Mouse (Mus musculus) megakaryocyte, adult 5-6 weeks (primary cell): ENCODE results near the gene Narfl. TPM values are rescaled to one million over a fixed set of nuclear protein-coding genes. Genes with fewer than 3 reads are reported as not detected.

ENCODE experiments used
- ATAC-seq: 2 replicates; pipeline ENCODE4 v1.8.0; 2016; ENCODE audit warnings: mild to moderate bottlenecking, inconsistent platforms; ENCODE audit not compliant: poor library complexity, severe bottlenecking
- total RNA-seq, 2 experiments: library from RNA; stranded (forward) in 1 of 2; stranded (reverse) in 1 of 2; fragments of 153-499, 151-499 nt in 1 of 2; fragments of 221-1000, 200-1000 nt in 1 of 2; gene quantifications; 2 replicates each; pipeline versions ENCODE4 v1.2.3 to v1.2.4; 2015 to 2017

The Narfl gene
- total RNA-seq, 2 experiments from 2014 or later = 11.6 to 28.3 TPM

DNA sequence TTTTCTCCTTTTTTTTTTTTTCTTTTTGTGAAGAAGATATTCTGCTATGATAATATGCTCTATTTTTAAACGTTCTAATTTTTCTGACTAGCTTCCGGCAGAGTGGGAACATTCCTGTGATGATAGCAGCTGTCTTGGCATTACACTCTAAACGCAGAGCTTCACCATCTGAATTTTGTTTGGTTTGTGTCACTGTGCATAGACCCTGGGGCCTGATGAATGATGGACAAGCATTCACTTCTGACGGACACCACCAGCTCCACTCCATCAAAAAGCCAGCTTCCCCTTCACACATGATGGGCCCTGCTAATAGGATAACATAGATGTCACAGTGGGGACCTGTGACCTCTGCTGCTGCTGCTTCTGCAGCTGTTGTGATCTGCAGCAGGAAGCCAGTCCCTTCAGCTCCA is 12.0 kb upstream of the Narfl start:
- no peak for ATAC-seq

DNA sequence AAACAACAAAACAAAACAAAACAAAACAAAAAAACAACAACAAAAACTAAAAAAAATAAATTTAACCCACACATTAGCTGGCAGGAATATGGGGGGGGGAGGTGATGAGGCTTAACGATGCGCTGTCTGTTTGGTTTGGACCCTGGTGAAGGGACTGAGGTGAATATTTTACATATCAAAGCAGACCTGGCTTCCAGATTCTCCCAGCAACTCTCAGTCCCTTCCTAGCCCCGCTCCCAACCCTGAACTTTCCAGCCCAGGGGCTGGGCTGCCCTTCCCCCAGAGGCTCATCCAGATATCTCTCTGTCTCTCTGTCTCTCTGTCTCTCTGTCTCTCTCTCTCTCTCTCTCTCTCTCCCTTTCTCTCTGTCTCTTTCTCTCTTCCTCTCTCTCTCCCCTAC is 11.0 kb upstream of the Narfl start:
- no peak for ATAC-seq

GRCm38 (mm10) chr17:25765886-25766285 is 7.7 kb upstream of the Narfl start:
- ATAC-seq = no peak

DNA sequence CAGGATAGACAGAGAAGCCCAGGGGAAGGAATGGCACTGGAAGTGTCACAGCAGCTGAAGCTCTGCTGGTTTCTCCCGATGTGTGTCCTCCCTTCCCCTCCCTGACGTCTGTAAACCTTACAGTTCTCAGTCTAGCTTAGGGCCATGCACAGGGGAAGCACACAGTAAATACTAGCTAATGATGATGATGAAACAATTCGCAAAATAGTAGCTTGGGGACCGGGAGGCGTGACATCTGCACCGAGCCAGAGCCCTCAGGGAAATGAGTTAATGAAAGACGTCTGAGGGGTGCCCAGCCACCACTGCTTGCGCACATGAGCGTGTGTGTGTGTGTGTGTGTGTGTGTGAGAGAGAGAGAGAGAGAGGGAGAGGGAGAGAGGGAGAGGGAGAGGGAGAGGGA is 4.2 kb upstream of the Narfl start:
- ATAC-seq = no peak

DNA sequence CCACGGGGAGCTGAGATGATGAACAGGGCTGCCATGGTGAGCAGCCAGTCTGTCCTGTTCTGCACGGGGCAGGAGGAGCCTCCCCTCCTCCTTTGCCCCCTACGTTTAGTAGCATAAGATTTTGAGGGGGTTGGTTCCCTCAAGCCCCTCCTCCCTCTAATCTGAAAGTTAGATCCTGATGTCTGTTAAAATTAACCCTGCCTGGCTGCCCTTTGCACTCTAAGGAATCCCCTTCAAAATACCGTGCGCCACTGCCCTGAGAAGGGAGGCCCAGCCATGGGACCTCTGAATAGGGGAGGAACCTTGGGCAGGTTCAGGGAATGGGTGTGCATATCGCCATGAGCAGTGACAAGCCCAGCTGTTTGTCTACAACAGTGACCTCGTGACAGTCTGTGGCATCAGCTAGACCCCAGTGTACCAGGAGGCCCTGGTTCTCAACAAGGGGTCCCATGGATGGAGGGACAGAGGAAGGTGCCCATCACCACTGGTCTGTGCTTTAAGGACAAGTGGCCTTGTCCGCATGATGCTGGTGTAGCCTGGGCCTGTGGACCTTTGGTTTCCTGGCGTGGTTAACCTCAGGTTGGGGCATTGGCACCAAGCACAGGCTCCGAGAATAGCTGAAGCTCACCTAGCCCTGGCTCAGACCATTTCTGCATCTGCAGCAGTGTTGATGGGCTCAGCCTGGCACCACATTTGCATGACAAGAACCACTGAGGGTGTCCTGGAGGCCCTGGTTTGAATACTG is 1.9 kb downstream of the Narfl start:
- ATAC-seq = no peak

DNA sequence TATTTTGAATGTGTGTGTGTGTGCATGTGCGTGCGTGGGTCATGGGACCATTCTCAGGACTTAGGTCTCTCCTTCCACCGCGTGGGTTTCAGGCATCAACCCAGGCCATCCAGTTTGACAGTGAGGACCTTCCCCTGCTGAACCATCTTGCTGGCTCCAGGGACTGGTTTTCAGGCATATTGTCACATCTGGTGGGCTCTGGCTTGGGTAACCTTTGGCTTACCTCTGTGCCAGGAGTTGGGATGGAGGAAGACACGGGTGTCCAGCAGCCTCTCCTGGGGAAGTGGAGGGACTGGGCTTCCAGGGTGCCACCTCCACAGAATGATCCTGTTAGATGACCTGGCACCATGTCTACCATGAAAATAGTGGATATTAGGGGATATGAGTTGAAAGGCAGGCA is 4.4 kb downstream of the Narfl start:
- no peak for ATAC-seq

DNA sequence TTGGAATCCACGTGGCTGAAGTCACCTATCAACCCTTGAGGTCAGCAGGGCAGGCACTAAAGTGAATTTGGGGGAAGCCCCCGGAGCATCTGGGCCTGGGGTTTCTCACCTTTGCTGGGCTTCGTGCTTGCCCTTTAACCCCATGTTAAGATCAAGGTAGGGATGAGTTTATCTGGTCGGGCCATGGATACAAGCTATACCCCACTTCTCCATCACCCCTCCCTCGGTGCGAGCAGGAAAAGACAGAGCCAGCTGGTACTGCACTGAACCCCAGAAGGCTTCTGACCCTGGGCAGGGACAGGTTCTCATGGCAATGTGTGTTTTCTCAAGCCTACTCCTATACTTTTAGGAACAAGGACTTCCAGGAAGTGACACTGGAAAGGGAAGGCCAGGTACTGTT is 7.8 kb downstream of the Narfl start:
- ATAC-seq = no peak

- ATAC-seq = no peak
Observed at GRCm38 (mm10) chr17:25783086-25783485, 9.5 kb downstream of the Narfl start.

DNA sequence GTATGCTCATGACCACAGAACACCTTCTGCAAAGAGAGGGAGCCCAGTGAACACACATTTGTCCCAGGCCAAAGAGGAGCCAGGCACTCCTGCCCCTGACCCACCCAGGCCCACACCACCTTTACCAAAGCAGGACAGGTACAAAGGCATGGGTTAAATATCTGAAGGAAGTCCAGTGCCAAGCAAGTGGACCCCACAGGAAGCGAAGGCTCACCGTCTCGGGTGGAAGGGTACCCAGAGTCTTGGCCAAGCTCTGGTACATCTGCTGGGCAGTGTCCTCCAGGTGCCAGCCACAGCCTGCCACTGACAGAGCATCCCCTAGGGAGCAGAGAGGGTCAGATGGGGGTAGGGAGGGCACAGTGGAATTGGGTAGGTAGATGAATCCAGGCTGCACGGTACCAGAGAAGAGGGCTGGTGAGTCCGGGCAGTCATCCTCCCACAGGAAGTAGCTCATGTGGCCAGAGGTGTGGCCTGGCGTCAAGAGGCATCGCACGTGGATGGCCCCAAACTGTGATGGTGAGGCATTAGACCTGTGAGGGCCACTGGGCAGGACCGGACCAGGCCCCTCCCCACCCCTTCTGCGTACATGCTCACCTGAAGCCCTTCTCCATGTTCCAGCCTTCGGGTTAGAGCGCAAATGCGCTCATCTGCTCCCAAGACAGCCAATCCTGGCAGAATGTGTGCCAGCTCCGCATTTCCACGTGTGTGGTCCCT is 10.4 kb downstream of the Narfl start:
- ATAC-seq = no peak

GRCm38 (mm10) chr17:25785281-25785745 is 11.7 kb downstream of the Narfl start, which contains the start of gene Haghl:
Gene Haghl (minus strand): TSS chr17:25785673.
- peak; percentile 94 for ATAC-seq

GRCm38 (mm10) chr17:25786280-25786679 is 12.7 kb downstream of the Narfl start, which contains the start of gene Ccdc78:
Gene Ccdc78 (plus strand): TSS chr17:25786580.
- no peak for ATAC-seq

- ATAC-seq = no peak
Observed at GRCm38 (mm10) chr17:25786781-25787504, 13.4 kb downstream of the Narfl start.

- ATAC-seq = no peak
Observed at GRCm38 (mm10) chr17:25791320-25791842, 17.8 kb downstream of the Narfl start.

- ATAC-seq = peak; percentile 84
Observed at GRCm38 (mm10) chr17:25791843-25792527, 18.4 kb downstream of the Narfl start.

- ATAC-seq = peak; percentile 52
Observed at GRCm38 (mm10) chr17:25792615-25793014, 19.0 kb downstream of the Narfl start, which contains the start of gene Fam173a. Gene Fam173a (minus strand): TSS chr17:25792901.

DNA sequence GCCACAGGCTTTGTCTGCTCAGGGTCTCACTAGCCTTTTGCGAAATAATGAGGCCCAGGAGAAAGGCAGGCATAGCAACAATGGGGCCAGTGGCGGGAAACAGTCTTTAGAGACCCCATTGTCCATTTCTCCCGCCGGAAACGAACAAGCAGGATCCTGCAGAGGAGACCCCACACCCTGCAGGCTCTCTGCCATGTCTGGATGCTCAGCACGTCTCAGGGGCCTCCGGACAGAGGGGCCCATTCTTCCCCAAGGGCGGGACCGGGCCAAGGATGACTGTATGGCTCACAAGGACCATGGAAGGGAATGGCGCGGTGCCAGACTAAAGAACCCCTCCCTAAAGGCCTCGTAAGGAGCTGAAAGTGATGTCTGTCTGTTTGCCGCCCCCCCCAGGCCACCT is 20.6 kb downstream of the Narfl start:
- ATAC-seq = no peak

GRCm38 (mm10) chr17:25794998-25795397 is 21.4 kb downstream of the Narfl start:
- no peak for ATAC-seq

DNA sequence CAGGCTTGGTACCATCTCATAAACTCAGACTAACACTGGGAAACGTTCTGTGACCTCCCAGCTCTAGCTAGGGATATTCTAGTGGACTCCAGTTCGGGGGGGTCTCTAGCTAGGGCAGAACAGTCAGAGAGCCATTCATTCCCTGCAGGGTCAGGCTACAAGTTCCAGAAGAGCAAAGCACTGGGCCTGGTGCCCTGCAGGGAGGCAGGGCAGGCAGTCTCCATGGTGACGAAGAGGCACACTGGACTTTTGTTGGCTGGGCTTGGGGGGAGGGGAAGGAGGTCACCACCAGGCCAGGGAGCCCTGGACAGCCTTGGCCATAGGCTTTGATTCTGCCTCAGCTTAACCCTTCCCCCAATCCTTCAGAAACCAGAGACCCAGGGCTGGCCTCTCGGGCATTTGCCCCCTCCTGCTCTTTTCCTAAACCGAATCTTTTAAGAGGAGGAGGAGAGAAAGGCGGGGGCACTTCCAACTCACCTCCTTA is 22.1 kb downstream of the Narfl start, which contains the start of gene AC134908.4:
AC134908.4 (minus strand) TSS at position 51 of the 484 bp plus-strand sequence.
- no peak for ATAC-seq

GRCm38 (mm10) chr17:25796211-25796771 is 22.7 kb downstream of the Narfl start:
- no peak for ATAC-seq

DNA sequence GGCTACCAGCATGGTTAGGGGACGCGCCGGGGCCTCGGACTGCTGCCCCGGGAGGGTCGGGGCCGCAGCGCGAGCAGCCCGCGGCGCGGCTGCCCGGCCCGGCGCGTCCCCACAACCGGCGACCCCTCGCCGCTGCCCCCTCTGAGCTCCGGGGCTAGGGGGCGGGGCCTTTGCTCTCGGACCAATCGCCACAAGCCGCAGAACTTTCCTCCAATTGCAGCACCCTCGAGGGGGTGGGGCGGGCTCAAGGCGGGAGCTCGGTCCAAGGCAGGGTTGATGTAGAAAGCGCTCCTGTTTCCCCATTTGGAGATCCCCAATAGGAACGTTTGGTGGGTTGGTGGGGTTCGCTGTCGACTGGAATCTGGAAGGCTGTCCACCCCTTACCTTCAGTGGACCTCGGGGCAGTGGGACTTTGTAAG is 23.4 kb downstream of the Narfl start, which contains the start of gene Metrn:
Metrn (minus strand) TSS at position 186 of the 419 bp plus-strand sequence.
- peak; percentile 80 for ATAC-seq
